Mouse (Mus musculus): ENCODE results near the gene Ccdc122.
"Not testable (repeated sequence)": the region's sequence is repeated elsewhere in the genome, so short reads cannot be mapped to it uniquely, and the experiment has no call there.

Ccdc122 gene

DNA sequence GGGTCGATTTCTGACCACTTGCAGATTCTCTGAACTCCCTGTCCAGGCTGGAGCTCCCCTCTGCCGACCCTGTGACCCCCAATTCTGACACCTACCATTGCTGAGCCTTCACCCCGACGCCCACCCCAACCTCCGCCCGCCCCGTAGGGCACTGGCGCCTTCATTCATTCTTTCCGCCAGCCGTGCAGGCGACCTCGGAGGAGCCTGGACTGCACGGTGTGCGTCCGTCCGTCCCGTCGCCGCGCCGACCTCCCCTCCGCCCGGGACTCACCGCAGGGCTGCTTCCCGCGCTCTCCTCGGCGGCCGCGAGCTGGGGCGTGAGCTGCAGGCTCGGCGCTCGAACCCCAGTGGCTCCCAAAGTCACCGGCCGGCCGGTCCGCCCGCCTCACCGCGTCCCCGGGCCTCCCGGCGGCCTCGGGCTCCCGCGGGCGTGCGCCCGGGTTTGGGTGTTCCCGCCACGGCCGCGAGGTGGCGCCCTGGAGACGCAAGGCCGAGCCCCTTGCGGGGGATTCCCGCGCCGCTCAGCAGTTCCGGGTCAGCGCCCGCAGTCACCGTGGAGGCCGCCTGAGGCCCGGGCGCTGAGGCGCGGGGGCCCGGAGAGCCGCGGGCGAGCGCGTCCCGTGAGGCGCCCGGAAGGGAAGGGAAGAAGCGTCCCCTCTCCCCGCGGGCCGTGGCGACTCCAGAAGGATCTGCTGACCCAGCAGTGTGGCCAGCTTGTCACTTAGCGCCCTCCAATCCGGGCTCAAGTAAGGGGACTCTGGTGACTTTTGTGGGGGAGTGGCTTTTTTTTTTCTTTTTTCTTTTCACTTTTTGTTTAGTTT lies at the start of gene Ccdc122, which contains the start of gene Lacc1:
Ccdc122 (plus strand) TSS at position 547 of the 821 bp plus-strand sequence.
Lacc1 (minus strand) TSS at position 679 of the 821 bp plus-strand sequence.
- peak; percentile 37 to 54 for DNase-seq

DNA sequence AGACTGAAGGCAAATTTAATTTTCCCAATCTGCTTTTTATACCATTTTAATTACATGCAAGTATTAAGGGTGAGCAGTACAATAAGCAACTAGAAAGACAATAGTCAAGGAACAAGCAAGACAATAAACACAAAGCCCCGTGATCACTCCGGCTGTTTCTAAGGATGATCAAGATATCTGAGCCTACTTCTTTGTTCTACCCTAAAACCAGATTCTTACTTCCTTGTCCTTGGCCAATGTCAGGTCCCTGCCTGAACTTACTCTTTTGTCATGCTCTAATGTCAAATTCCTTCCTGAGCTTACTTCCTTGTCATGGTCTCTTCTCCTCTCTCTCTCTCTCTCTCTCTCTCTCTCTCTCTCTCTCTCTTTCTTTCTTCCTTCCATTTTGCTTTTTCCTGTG lies 46.2 kb upstream of the Ccdc122 start:
- DNase-seq, result not testable (repeated sequence)

DNA sequence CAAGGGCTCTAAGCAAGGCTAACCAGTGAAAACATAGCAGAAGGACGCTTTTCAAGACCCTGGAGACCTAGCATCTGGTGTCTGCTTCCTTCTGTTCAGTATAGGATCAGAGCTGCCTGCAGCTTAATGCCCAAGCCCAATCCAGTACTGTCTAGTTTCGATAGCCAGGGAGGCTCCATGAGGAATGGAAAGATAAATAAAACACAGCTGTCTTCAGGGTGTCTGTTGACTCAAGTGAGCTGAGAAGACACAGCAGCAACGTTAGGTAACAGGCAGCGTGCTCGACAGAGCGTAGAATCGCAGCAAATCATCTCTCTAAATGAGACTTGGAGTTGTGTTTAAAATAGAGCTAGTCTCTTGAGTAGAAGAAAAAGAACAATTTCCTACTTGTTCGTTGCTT lies 31.8 kb upstream of the Ccdc122 start:
- no peak for DNase-seq

- no peak for DNase-seq
Measured at GRCm38 (mm10) chr14:77005566-77005965, 31.0 kb upstream of the Ccdc122 start.

GRCm38 (mm10) chr14:77008238-77008637 lies 28.3 kb upstream of the Ccdc122 start:
- DNase-seq, result peak; percentile 74 to 81

DNA sequence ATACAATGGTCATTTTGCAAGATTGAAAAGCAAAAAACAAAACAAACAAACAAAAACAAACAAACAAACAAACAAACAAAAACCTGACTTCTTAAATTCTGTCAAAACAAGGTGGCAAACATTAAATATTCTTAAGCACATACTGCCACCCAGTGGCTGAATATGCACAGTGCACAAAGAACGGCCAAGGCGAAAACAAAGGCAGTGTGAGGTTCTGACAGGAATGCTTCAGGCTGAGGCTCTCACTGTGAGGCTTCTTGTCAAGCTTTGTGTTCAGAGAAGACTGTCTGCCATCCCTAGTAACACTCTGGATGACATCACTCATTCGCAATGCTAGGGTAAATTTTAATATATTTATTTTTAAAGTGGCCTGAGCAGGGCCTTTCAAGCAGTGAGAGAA lies 24.8 kb upstream of the Ccdc122 start:
- peak; percentile 68 to 84 for DNase-seq

DNA sequence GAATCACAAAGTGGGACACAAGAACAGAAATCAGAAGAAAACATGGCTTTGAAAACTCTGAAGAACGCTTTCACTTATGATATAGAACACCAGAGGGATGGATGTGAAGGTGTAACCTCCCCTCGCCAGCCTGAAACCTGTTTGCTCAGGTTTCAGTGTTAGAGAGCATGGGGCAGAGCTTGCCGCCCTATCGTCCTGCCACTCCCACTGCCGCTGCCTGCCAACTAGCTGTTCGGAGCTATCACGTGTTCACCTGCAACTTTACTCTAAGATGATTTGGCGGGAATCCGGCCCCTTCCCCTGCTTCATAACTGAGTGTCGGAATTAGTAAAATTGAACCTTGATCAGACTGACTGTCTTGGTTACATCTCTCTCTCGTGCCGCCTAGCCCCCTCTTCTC lies 19.8 kb upstream of the Ccdc122 start:
- DNase-seq, result not testable (repeated sequence)

DNA sequence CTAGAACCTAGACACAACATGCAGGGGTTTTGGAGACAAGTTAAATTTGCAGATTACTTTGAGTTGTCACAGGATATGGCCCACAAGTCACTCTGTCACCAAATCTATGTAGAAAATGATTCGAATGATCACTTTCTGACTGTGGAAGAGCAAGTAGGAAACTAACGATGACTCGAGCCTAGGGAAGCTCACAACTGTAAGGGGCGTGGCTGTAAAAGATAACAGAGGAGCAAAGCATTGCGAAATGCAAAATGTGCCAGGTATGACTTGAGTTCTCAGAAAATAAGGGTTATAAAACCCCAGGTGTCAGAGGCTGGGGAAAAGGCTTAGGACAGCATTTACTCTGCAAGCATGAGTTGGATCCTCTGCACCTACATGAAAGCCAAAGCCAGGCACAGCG lies 19.4 kb upstream of the Ccdc122 start:
- DNase-seq, result no peak

DNA sequence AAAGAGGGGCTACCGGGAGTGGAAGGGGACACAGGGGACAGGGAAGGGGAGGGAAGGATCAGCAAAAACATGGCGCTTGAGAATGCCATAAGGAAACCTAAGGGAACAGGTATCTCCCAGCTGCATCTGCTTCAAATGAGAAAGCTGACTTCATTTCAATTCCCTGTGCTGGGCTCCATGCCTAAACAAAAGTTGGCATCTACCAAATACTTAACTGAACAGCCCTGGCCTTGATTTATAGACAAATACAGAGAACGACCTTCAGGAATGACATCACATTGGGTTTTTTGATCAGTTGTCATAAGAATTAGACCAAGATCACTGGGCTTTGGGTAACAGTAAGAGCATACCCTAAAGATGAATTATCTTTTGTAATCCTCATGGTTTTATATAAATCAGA lies 12.1 kb upstream of the Ccdc122 start:
- DNase-seq, result no peak

- no peak for DNase-seq
Measured at GRCm38 (mm10) chr14:77029319-77030054, 7.1 kb upstream of the Ccdc122 start.

GRCm38 (mm10) chr14:77030808-77031207 lies 5.8 kb upstream of the Ccdc122 start:
- DNase-seq, result no peak

DNA sequence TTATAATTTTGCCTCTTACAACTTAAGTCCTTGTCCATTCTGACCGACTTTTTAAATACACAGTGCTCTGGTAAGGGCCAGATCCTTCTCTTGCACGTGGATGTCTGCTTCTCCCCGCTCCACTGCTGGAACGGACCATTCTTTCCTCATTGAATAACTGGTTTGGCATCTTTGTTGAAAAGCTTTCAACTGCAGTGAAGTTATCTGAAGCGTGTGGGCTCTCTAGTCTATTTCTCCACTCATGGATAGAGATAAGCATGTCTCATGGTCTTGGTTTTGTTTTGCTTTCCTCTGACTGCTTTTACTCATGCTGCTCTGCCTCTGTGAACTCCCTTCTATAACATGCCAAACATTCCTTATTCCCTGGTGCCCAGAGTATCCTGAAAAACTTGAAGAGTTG lies 4.1 kb upstream of the Ccdc122 start:
- DNase-seq, result no peak

- DNase-seq, result no peak
Measured at GRCm38 (mm10) chr14:77033391-77033790, 3.2 kb upstream of the Ccdc122 start.

- no peak for DNase-seq
Measured at GRCm38 (mm10) chr14:77034175-77034915, 2.2 kb upstream of the Ccdc122 start.

GRCm38 (mm10) chr14:77034970-77035369 lies 1.6 kb upstream of the Ccdc122 start:
- DNase-seq, result no peak

DNA sequence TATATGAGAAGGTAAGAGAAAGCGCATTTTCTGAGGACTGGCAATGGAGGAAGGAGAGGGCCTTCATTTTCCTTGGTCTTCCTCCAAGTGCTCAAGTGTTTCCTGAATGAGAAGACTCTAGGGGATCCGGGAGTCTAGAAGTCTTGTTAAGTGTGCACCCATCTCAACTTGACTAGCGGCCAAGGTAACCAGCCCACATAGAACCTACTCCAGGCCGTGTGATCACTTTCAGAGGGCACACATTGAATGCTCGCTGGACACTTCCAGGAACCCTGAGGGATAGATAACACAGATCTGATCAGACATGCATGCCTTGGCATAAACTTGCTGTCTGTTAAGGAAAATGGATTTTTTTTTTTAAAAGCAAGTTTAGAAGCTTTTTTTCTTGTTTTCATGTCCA lies 758 bp downstream of the Ccdc122 start:
- DNase-seq, result no peak

GRCm38 (mm10) chr14:77037832-77038425 lies 1.4 kb downstream of the Ccdc122 start:
- no peak for DNase-seq

- no peak for DNase-seq
Measured at GRCm38 (mm10) chr14:77053288-77053687, 16.7 kb downstream of the Ccdc122 start.

DNA sequence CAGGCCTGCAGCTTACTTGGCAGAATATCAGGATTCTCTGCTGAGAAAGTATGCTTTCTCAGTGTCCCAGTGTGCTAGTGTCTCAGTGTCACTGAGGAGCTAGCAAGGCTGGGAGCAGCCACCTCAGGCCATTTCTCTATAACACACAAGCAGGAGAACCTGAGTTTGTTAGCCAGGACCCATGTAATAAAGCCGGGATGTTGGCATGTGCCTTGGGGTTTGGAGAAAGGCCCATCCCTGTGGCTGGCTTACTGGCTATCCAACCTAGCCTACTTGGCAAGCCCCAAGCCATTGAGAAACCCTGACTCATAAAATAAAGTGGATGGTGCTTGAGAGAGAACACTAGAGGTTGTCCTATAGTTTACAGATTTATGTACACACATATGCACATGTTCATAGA lies 32.8 kb downstream of the Ccdc122 start:
- DNase-seq, result no peak

DNA sequence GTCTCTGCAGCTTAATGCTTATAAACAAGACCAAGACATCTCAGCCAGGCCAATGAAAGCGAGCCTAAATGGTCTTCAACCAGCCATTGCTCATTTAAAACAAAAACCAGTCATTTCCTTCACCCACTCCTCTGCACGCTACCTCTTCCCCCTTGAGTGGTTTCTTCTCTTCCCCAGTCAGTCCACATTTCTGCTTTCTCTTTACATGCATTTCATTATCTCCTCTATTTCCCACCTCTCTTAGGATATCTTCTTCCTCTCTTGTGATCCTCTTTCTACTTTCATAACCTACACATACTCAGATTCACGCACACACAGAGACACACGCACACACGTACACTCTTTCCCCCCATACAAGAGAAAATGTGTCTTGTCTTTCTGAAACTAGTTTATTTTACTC lies 44.7 kb downstream of the Ccdc122 start:
- no peak for DNase-seq

GRCm38 (mm10) chr14:77100285-77100684 lies 63.7 kb downstream of the Ccdc122 start:
- DNase-seq, result no peak

GRCm38 (mm10) chr14:77110622-77111021 lies 74.0 kb downstream of the Ccdc122 start:
- not testable (repeated sequence) for DNase-seq

DNA sequence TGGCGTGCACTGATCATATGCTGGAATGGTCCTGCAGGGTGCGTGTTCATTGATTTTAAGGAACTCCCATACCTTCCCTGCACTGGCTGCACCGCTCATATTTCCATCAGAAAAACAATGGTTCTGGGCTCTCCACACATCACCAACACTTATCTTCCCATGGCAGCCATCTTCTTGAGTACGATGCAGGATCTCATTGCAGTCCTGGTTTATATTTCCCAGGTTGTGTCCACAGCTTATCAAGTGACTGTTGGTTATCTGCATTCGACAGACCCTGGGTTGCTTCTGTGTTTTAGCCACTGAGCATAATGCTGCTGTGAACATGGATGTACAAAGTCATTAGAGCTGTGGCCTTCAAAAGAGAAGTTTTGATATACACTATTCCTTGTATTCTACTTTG lies 94.0 kb downstream of the Ccdc122 start:
- no peak for DNase-seq

Data from cerebellum, postnatal 36 days (tissue).